Mouse (Mus musculus) heart, postnatal 0 days (tissue): ENCODE data around the gene Snx18. TPM values are rescaled to one million over a fixed set of nuclear protein-coding genes. Genes with fewer than 3 reads are reported as not detected.

ENCODE experiments used
- ATAC-seq: fragments of 200-750 bp; cut with Nextera tagmentation; 2 replicates; pipeline ENCODE4 v1.8.0; 2017; ENCODE audit warnings: low read depth, moderate number of reproducible peaks, moderate library complexity; ENCODE audit not compliant: insufficient read depth
- DNase-seq: peaks from one replicate; pipeline ENCODE4 v3.0.0-alpha.2; 2016; ENCODE audit warnings: low spot score
- H3K27ac ChIP-seq: fragments of 300-500 bp; sonication (generic); 2 replicates; pipeline ENCODE4 v1.5.1; 2014; ENCODE audit warnings: low read depth, mild to moderate bottlenecking
- H3K27me3 ChIP-seq: fragments of 300-500 bp; sonication (generic); 2 replicates; pipeline ENCODE4 v1.6.1; 2014; ENCODE audit warnings: low read length, mixed read lengths; ENCODE audit not compliant: control insufficient read depth, insufficient read depth
- H3K36me3 ChIP-seq: fragments of 300-500 bp; sonication (generic); replicated peaks from 2 replicates; pipeline ENCODE4 v1.6.1; 2014; ENCODE audit warnings: low read length, mixed read lengths; ENCODE audit not compliant: control insufficient read depth, insufficient read depth
- H3K4me1 ChIP-seq: fragments of 300-500 bp; sonication (generic); 2 replicates; pipeline ENCODE4 v1.6.1; 2014; ENCODE audit warnings: antibody characterized with exemption; ENCODE audit not compliant: control insufficient read depth, insufficient read depth
- H3K4me2 ChIP-seq: fragments of 300-500 bp; sonication (generic); 2 replicates; pipeline ENCODE4 v1.6.1; 2014; ENCODE audit warnings: low read depth, mild to moderate bottlenecking, low read length, moderate library complexity
- H3K4me3 ChIP-seq: fragments of 300-500 bp; sonication (generic); 2 replicates; pipeline ENCODE4 v1.5.1; 2014; ENCODE audit warnings: low read depth, low read length
- H3K9ac ChIP-seq: fragments of 300-500 bp; sonication (generic); replicated peaks from 2 replicates; pipeline ENCODE4 v1.6.1; 2014; ENCODE audit warnings: low read depth, low read length, mixed read lengths
- H3K9me3 ChIP-seq: fragments of 300-500 bp; sonication (generic); replicated peaks from 2 replicates; pipeline ENCODE4 v1.6.1; 2016; ENCODE audit warnings: low read length; ENCODE audit not compliant: control insufficient read depth
- CTCF ChIP-seq: IDR thresholded peaks from 2 replicates; pipeline ENCODE4 v1.5.1; 2016; ENCODE audit warnings: antibody characterized with exemption, control low read depth, low read depth
- EP300 ChIP-seq: IDR thresholded peaks from 2 replicates; pipeline ENCODE4 v1.6.1; 2016; ENCODE audit warnings: antibody characterized with exemption, low read depth
- WGBS: fragments of 180-500 bp; shearing (Covaris S2); extraction: QIAGEN DNeasy Blood & Tissue Kit; methylation state at CpG from one replicate; pipeline ENCODE4 v1.1.7; 2014; 5-methylcytosine and 5-hydroxymethylcytosine counted together
- polyA plus RNA-seq: library from polyadenylated mRNA; unstranded; fragments of >200 nt; fragmentation: Nextera tagmentation; extraction: Ambion mirVana; gene quantifications from 2 replicates; pipeline ENCODE4 v1.2.1, GENCODE M21; 2015
- total RNA-seq: library from RNA; depleted of rRNA; stranded (reverse); fragments of >200 nt; gene quantifications from 2 replicates; pipeline ENCODE4 v1.2.3, GENCODE M21; 2014; ENCODE audit warnings: low replicate concordance

Gene Snx18
- total and polyA plus RNA-seq, 2 experiments from 2014 or later, result 9.8 to 32.4 TPM

- DNase-seq, result no peak
- 0 out of 2 replicates have a peak, but pooled peaks cover 9% of the 10 kb centered on the region for H3K4me1 ChIP-seq
- no peak overlapping the region for H3K9ac ChIP-seq
- TF ChIP-seq CTCF, result no peak
- TF ChIP-seq EP300, result no peak
- H3K4me2 ChIP-seq, result no peak overlapping the region
- H3K27me3 ChIP-seq, result no peaks in the 10 kb centered on the region
- no peak overlapping the region for H3K4me3 ChIP-seq
- peaks cover 17% of the 10 kb centered on the region for H3K36me3 ChIP-seq
- 45% methylated on average over 15 of the region's 15 CpGs for WGBS
- no peak for ATAC-seq
- no peak overlapping the region for H3K27ac ChIP-seq
- H3K9me3 ChIP-seq, result no peaks in the 10 kb centered on the region
Observed at GRCm38 (mm10) chr13:113587200-113587936, 31.0 kb downstream of the Snx18 start.

- Histone ChIP-seq H3K4me1 (0 out of 2 replicates have a peak, but pooled peaks cover 9% of the 10 kb centered on the region), H3K36me3 (peaks cover 4% of the 10 kb centered on the region; the same call in 1 of the 2 replicates), H3K27me3 (no peaks in the 10 kb centered on the region), H3K4me3 (no peak overlapping the region), H3K4me2 (no peak overlapping the region), H3K9ac (no peak overlapping the region), H3K9me3 (no peaks in the 10 kb centered on the region), H3K27ac (no peak overlapping the region)
- DNase-seq (no peak), ATAC-seq (no peak)
- TF ChIP-seq CTCF (no peak), EP300 (no peak)
- 93% methylated on average over 3 of the region's 3 CpGs for WGBS
Observed at GRCm38 (mm10) chr13:113585606-113586005, 32.8 kb downstream of the Snx18 start.

GRCm38 (mm10) chr13:113584431-113584830 is 33.9 kb downstream of the Snx18 start:
- Histone ChIP-seq H3K27ac (no peak overlapping the region), H3K4me2 (no peak overlapping the region), H3K4me3 (no peak overlapping the region), H3K27me3 (no peaks in the 10 kb centered on the region), H3K4me1 (0 out of 2 replicates have a peak, but pooled peaks cover 1% of the 10 kb centered on the region), H3K36me3 (no peaks in the 10 kb centered on the region), H3K9ac (no peak overlapping the region), H3K9me3 (no peaks in the 10 kb centered on the region)
- DNase-seq (no peak), ATAC-seq (no peak)
- 76% methylated on average over 6 of the region's 6 CpGs for WGBS
- TF ChIP-seq CTCF (no peak), EP300 (no peak)

GRCm38 (mm10) chr13:113583563-113583962 is 34.8 kb downstream of the Snx18 start:
- TF ChIP-seq CTCF, result no peak
- TF ChIP-seq EP300, result no peak
- no peak for ATAC-seq
- no peak for DNase-seq

GRCm38 (mm10) chr13:113582024-113582423 is 36.3 kb downstream of the Snx18 start:
- Histone ChIP-seq H3K4me3 (no peak overlapping the region), H3K27ac (no peak overlapping the region), H3K9ac (no peak overlapping the region), H3K4me1 (no peaks in the 10 kb centered on the region), H3K27me3 (no peaks in the 10 kb centered on the region), H3K9me3 (no peaks in the 10 kb centered on the region), H3K36me3 (no peaks in the 10 kb centered on the region), H3K4me2 (no peak overlapping the region)
- 88% methylated on average over 1 of the region's 1 CpGs for WGBS
- DNase-seq, result no peak
- ATAC-seq, result no peak
- no peak for TF ChIP-seq EP300
- no peak for TF ChIP-seq CTCF

More at GRCm38 (mm10) chr13:113583563-113583962, 34.8 kb downstream of the Snx18 start:
- Histone ChIP-seq H3K4me2 (no peak overlapping the region), H3K9me3 (no peaks in the 10 kb centered on the region), H3K27me3 (no peaks in the 10 kb centered on the region), H3K4me1 (no peaks in the 10 kb centered on the region), H3K9ac (no peak overlapping the region), H3K36me3 (no peaks in the 10 kb centered on the region), H3K27ac (no peak overlapping the region), H3K4me3 (no peak overlapping the region)
- WGBS, result 69% methylated on average over 4 of the region's 4 CpGs

- no peak overlapping the region for H3K9ac ChIP-seq
- H3K4me1 ChIP-seq, result no peaks in the 10 kb centered on the region
- no peak overlapping the region for H3K4me2 ChIP-seq
- TF ChIP-seq CTCF (no peak), EP300 (no peak)
- no peak overlapping the region for H3K27ac ChIP-seq
- ATAC-seq (no peak), DNase-seq (no peak)
- 87% methylated on average over 5 of the region's 5 CpGs for WGBS
- H3K36me3 ChIP-seq, result no peaks in the 10 kb centered on the region
- H3K27me3 ChIP-seq, result no peaks in the 10 kb centered on the region
- no peaks in the 10 kb centered on the region for H3K9me3 ChIP-seq
- H3K4me3 ChIP-seq, result no peak overlapping the region
Observed at GRCm38 (mm10) chr13:113581436-113581835, 36.9 kb downstream of the Snx18 start.
